Mouse (Mus musculus) frontal cortex, adult 2 months (tissue): ENCODE measurements around the gene Tmem171. TPM values are rescaled to one million over a fixed set of nuclear protein-coding genes. Genes with fewer than 3 reads are reported as not detected.

Source experiments
- DNase-seq, 2 experiments: peaks; one replicate each; pipeline ENCODE4 v3.0.0; 2022; ENCODE audit warnings: low spot score in 1 of 2; ENCODE audit errors: extremely low spot score in 1 of 2
- polyA plus RNA-seq: library from polyadenylated mRNA; depleted of rRNA; stranded (reverse); fragments of >200 nt; gene quantifications from 2 replicates; pipeline ENCODE4 v1.2.3, GENCODE M21; 2012; rRNA removed

Tmem171 gene
- polyA plus RNA-seq, 1 experiment: 0.10 TPM

GRCm38 (mm10) chr13:98651228-98651977, 43.2 kb downstream of the Tmem171 start:
- DNase-seq: no peak

- no peak for DNase-seq
These were observed 46.7 kb downstream of the Tmem171 start for GRCm38 (mm10) chr13:98647775-98648568.

- no peak for DNase-seq
These were observed 56.0 kb downstream of the Tmem171 start for GRCm38 (mm10) chr13:98638507-98639166.

- no peak for DNase-seq
These were observed 57.5 kb downstream of the Tmem171 start, which contains the start of gene Tmem174 for GRCm38 (mm10) chr13:98637145-98637544. Gene Tmem174 (minus strand): TSS chr13:98637410.

GRCm38 (mm10) chr13:98636571-98636970, 58.1 kb downstream of the Tmem171 start:
- no peak for DNase-seq

Other genes starting within 250 kb of the Tmem171 start
- gene Gm10320, start 202.8 kb downstream of the Tmem171 start, polyA plus RNA-seq: 0.27 and 0.42 TPM in 2 replicates
- 0.04 and 0.13 TPM in 2 replicates for gene Tmem174, start 57.4 kb downstream of the Tmem171 start, polyA plus RNA-seq
- gene Fcho2, start 120.6 kb upstream of the Tmem171 start, polyA plus RNA-seq: 26.3 and 30.6 TPM in 2 replicates
- gene Tnpo1, start 231.6 kb upstream of the Tmem171 start, polyA plus RNA-seq: 33.6 and 36.0 TPM in 2 replicates